Mouse (Mus musculus) left cerebral cortex, adult 8-10 months (tissue): Measurements from ENCODE around the gene Tubgcp2. TPM values are rescaled to one million over a fixed set of nuclear protein-coding genes. Genes with fewer than 3 reads are reported as not detected.

Experiments
- DNase-seq, 2 experiments: peaks; one replicate each; pipeline ENCODE4 v3.0.0; 2022; ENCODE audit warnings: low spot score in 2 of 2
- microRNA-seq, 2 experiments: library from miRNA; unstranded; fragments of <30 nt; microRNA quantifications; one replicate each; pipeline ENCODE4 v1.2.0; 2022
- total RNA-seq, 4 experiments: library from RNA; stranded (reverse); gene quantifications; 2 replicates each; pipeline ENCODE4 v1.2.4; 2022

Tubgcp2 gene
- total RNA-seq, 4 experiments from 2014 or later: 36.6 to 44.2 (median 42.8) TPM

DNA sequence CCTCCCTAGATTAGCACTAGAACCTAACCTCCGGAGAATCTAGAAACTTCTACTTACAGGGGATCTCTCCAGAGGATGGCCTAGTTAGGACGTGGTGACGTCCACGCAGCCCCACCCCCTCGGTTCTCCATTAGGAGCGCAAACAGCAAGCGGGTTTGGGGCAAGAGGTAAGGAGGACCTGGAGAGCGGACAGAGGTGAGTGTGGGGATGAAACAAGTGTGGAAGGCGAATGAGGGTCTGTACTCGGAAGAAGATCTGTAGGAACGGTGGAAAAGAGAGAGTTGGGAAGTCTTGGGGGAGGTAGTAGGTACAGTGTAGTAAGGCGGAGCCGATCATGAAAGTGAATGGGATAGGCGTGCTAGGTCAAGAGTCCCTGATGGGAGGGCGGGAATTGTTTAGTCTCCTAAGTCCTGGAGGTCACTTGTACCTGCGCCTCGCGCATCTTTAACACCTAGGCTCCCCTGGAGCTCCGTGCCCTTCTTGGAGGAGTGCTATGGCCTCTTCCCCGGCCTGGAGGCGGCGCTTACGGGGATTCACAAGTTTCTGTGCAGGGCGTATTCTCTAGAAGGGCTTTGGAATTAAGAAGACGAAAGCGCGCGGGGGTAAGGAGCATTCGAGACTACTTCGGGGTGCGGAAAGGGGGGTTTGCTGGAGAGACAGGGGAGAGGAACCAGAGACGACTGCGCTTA is 86.0 kb downstream of the Tubgcp2 start:
- DNase-seq: no peak

DNA sequence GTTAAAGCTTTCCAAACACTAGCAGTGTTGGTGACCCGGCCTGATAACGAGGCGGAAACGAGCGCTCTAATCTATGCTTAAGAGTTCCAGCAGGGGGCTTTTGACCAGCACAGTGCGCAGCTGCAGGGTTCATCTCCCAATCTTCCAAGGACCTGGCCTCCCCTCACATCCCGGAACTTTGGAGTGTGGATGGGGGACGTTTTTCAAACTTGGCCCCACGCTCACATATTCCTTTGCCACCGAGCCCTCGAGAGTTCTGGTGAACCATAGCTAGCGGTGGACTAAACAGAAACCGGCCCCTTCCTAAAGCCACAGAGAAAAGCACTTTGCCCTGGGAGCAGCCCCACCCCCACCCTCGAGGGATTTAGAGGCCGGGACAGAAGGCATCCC is 86.6 kb downstream of the Tubgcp2 start:
- no peak for DNase-seq

DNA sequence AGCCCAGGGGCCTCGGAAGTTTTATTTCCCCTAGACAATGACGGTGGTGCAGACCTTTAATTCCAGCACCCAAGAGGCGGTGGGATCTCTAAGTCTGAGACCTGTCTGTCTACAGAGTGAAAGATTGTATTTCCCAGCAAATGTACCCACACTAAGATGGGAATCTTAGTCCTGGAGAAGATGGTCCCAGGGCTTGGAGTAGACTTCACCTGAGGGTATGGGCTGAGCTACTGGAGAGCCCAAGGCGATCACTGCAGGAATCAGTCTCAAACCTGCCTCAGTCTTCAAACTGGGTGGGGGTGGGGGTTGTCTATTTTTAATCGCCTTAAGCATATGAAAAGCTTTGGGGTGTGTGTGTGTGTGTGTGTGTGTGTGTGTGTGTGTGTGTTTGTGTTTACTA is 90.4 kb downstream of the Tubgcp2 start:
- no peak for DNase-seq

Small RNA genes lying within 50 kb of the gene (microRNA-seq; reads per million reads assigned to microRNA genes)
- gene Mir202: 0.22 to 1.7 reads per million in 2 experiments
- 2.0 to 3.4 reads per million in 2 experiments for gene Mir7062
- 0 reads per million in 2 experiments for gene mmu-mir-7686

Other genes starting within 250 kb of the Tubgcp2 start
- 10 to 100 TPM; 47.0 to 62.4 (median 50.4) TPM for gene Adgra1, start 202.5 kb downstream of the Tubgcp2 start, total RNA-seq
- gene Kndc1, start 142.0 kb downstream of the Tubgcp2 start, total RNA-seq: 10 to 100 TPM; 77.0 to 82.3 (median 80.2) TPM
- gene Utf1, start 92.9 kb downstream of the Tubgcp2 start, total RNA-seq: not detected
- 1 to 10 TPM; 1.1 to 1.7 (median 1.2) TPM for gene 6430531B16Rik, start 57.9 kb downstream of the Tubgcp2 start, total RNA-seq
- 1 to 10 TPM; 1.1 to 3.6 (median 1.9) TPM for gene Adam8, start 44.1 kb downstream of the Tubgcp2 start, total RNA-seq
- gene Zfp511, start 278 bp downstream of the Tubgcp2 start, total RNA-seq: 10 to 100 TPM; 19.6 to 28.2 (median 23.3) TPM
- gene Msx3, start 12.4 kb upstream of the Tubgcp2 start, total RNA-seq: under 1 TPM in 2 of 4 experiments, not detected in 2; 0.14 to 0.19 TPM
- 100 to 1,000 TPM; 184 to 218 (median 213) TPM for gene Caly, start 45.9 kb upstream of the Tubgcp2 start, total RNA-seq
- gene Prap1, start 56.7 kb upstream of the Tubgcp2 start, total RNA-seq: not detected
- gene Fuom, start 65.8 kb upstream of the Tubgcp2 start, total RNA-seq: 10 to 100 TPM; 45.1 to 51.0 (median 49.0) TPM
- gene Paox, start 79.1 kb upstream of the Tubgcp2 start, total RNA-seq: 1 to 10 TPM; 6.7 to 7.9 (median 7.3) TPM
- gene Echs1, start 79.8 kb upstream of the Tubgcp2 start, total RNA-seq: 10 to 100 TPM; 56.9 to 64.5 (median 59.3) TPM
- 10 to 100 TPM; 22.1 to 31.4 (median 27.4) TPM for gene Mtg1, start 100.9 kb upstream of the Tubgcp2 start, total RNA-seq
- gene Sprn, start 118.2 kb upstream of the Tubgcp2 start, total RNA-seq: 100 to 1,000 TPM; 121 to 142 (median 130) TPM
- gene Olfr522, start 128.1 kb upstream of the Tubgcp2 start, total RNA-seq: not detected
- under 1 TPM in 2 of 4 experiments, not detected in 2; 0.11 to 0.16 TPM for gene Olfr523, start 136.5 kb upstream of the Tubgcp2 start, total RNA-seq
- gene Olfr524, start 169.3 kb upstream of the Tubgcp2 start, total RNA-seq: not detected
- gene Cd163l1, start 181.6 kb upstream of the Tubgcp2 start, total RNA-seq: under 1 TPM in 1 of 4 experiments, not detected in 3; 0.09 TPM
- under 1 TPM in 2 of 4 experiments, not detected in 2; 0.17 to 0.32 TPM for gene 5830411N06Rik, start 210.6 kb upstream of the Tubgcp2 start, total RNA-seq